ENCODE assay signal across 15 mouse cellular contexts in genomic region chr1:118940269-118940840, GRCm38 (mm10).
A peak's percentile ranks its signal among the peaks of the same experiment; 100 is the strongest.
DNase-seq lines count a peak whose midpoint lies in the region; ATAC-seq and TF ChIP-seq lines count a peak whose summit lies in the region.
"Had no signal": no experiment of that assay in that cellular context is flagged by ENCODE, and none has a peak within 500 bp of the region (broad histone marks: within the 10 kb centered on the region; RNA-seq: fewer than 3 reads in every experiment).

No protein-coding gene starts in this region.

- H3K4me2 ChIP-seq in hindbrain, postnatal 0 days (ENCODE audit: low read depth, low read length), result no peak overlapping the region
- no peak overlapping the region for H3K4me2 ChIP-seq in hindbrain, embryonic 12.5 days (replicated peaks)
- H3K4me2 ChIP-seq in heart, embryonic 11.5 days, result no peak overlapping the region
- H3K4me2 ChIP-seq: heart, embryonic 13.5 days; liver, embryonic 11.5 days had no signal

- H3K27me3 ChIP-seq in hindbrain, postnatal 0 days (ENCODE audit: insufficient read depth, low read length), result no peaks in the 10 kb centered on the region
- no peaks in the 10 kb centered on the region for H3K27me3 ChIP-seq in hindbrain, embryonic 12.5 days
- no peaks in the 10 kb centered on the region for H3K27me3 ChIP-seq in heart, embryonic 11.5 days (ENCODE audit: control insufficient read depth, insufficient read depth, low read length)
- H3K27me3 ChIP-seq: heart, embryonic 13.5 days had no signal

- WGBS in hindbrain, postnatal 0 days, result 29% methylated on average over 5 of the region's 5 CpGs
- WGBS in hindbrain, embryonic 12.5 days, result 39% methylated on average over 5 of the region's 5 CpGs
- 23% methylated on average over 5 of the region's 5 CpGs for WGBS in heart, embryonic 11.5 days (ENCODE audit: insufficient replicate concordance)

- no peak for ATAC-seq in hindbrain, postnatal 0 days
- no peak for ATAC-seq in hindbrain, embryonic 12.5 days (ENCODE audit: low FRiP score)
- no peak for ATAC-seq in heart, embryonic 11.5 days (replicated peaks; ENCODE audit: insufficient number of reproducible peaks, low FRiP score, low TSS enrichment)

- DNase-seq in adrenal gland, postnatal 14 days, result peak; percentile 21
- no peak for DNase-seq in adrenal gland, adult 18-20 months (ENCODE audit: low spot score in 2 of 2)
- peak; percentile 36 for DNase-seq in hindbrain, postnatal 0 days (ENCODE audit: low spot score)
- peak; percentile 90 for DNase-seq in adipocyte (ENCODE audit: low spot score)
- peak; percentile 50 for DNase-seq in forelimb bud, embryonic 11.5 days (ENCODE audit: low read depth, low spot score)
- DNase-seq in ovary, postnatal 10 days (ENCODE audit: low spot score), result no peak
- DNase-seq: adrenal gland, postnatal 36 days; cerebellum, adult 11 months; gastrocnemius, postnatal 10 days; kidney, adult 18-20 months; right cerebral cortex, postnatal 4 days had no signal

- no peak overlapping the region for H3K27ac ChIP-seq in hindbrain, postnatal 0 days
- no peak overlapping the region for H3K27ac ChIP-seq in hindbrain, embryonic 12.5 days
- no peak overlapping the region for H3K27ac ChIP-seq in heart, embryonic 11.5 days (ENCODE audit: low read depth, low read length)
- H3K27ac ChIP-seq: heart, embryonic 13.5 days had no signal

- no peak overlapping the region for H3K9ac ChIP-seq in hindbrain, postnatal 0 days (replicated peaks; ENCODE audit: low read length)
- no peak overlapping the region for H3K9ac ChIP-seq in hindbrain, embryonic 12.5 days
- no peak overlapping the region for H3K9ac ChIP-seq in heart, embryonic 11.5 days (ENCODE audit: low read depth, low read length)
- H3K9ac ChIP-seq: heart, embryonic 13.5 days had no signal

- no peak overlapping the region for H3K4me3 ChIP-seq in hindbrain, postnatal 0 days (ENCODE audit: low read length)
- H3K4me3 ChIP-seq in hindbrain, embryonic 12.5 days, result no peak overlapping the region
- no peak overlapping the region for H3K4me3 ChIP-seq in heart, embryonic 11.5 days (ENCODE audit: low read depth, low read length)
- H3K4me3 ChIP-seq: heart, embryonic 13.5 days had no signal

- H3K9me3 ChIP-seq in hindbrain, postnatal 0 days (ENCODE audit: low read length), result no peaks in the 10 kb centered on the region
- no peaks in the 10 kb centered on the region for H3K9me3 ChIP-seq in hindbrain, embryonic 12.5 days (replicated peaks)
- no peaks in the 10 kb centered on the region for H3K9me3 ChIP-seq in heart, embryonic 11.5 days (replicated peaks; ENCODE audit: control insufficient read depth, low read length)
- H3K9me3 ChIP-seq: heart, embryonic 13.5 days had no signal

- no peak for TF ChIP-seq CTCF in hindbrain, postnatal 0 days (IDR thresholded peaks at IDR 0.05; ENCODE audit: low read depth)

- no peaks in the 10 kb centered on the region for H3K36me3 ChIP-seq in hindbrain, postnatal 0 days (ENCODE audit: insufficient read depth, low read length)
- no peaks in the 10 kb centered on the region for H3K36me3 ChIP-seq in hindbrain, embryonic 12.5 days
- H3K36me3 ChIP-seq in heart, embryonic 11.5 days (ENCODE audit: control insufficient read depth, insufficient read depth, low read length), result no peaks in the 10 kb centered on the region
- H3K36me3 ChIP-seq: heart, embryonic 13.5 days had no signal

- H3K4me1 ChIP-seq in hindbrain, postnatal 0 days (ENCODE audit: insufficient read depth, low read length), result peaks cover 19% of the 10 kb centered on the region
- H3K4me1 ChIP-seq in hindbrain, embryonic 12.5 days, result peaks cover 36% of the 10 kb centered on the region
- H3K4me1 ChIP-seq in heart, embryonic 11.5 days (ENCODE audit: control insufficient read depth, insufficient read depth, low read length), result peaks cover 29% of the 10 kb centered on the region

Comparison
In these comparisons a context has a peak if more than half of its experiments do, and no peak if none do; other contexts are left out.
1. DNase-seq: peak in adrenal gland, postnatal 14 days (single experiment), hindbrain, postnatal 0 days (single experiment), adipocyte (single experiment) and forelimb bud, embryonic 11.5 days (single experiment); none in adrenal gland, adult 18-20 months (0 of 2) and ovary, postnatal 10 days (single experiment).